In the genomic region with DNA sequence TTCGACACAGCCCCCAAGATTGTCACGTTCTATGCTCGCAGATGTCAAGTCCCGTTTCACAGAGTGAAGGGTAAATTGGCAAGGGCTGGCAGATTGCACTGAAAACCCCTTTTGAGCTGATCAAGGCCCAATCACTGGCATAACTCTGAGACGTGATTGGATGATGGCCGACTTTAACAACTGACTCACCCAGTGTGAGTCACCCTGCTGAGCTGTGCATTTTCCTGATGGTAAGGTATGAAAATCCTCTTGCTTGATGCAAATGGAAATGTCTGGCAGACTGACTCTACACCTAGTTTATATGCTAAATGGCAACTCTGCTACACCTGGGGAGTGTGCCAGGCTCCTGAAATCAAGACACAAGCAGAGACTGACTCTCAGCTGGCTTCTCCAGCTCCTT, we compare ENCODE assay signal across 22 mouse cellular contexts. TPM values are rescaled to one million over a fixed set of nuclear protein-coding genes. Genes with fewer than 3 reads are reported as not detected.
DNase-seq lines count a peak whose midpoint lies in the region; ATAC-seq lines count a peak whose summit lies in the region.
"Had no signal": no experiment of that assay in that cellular context is flagged by ENCODE, and none has a peak within 500 bp of the region (broad histone marks: within the 10 kb centered on the region; RNA-seq: fewer than 3 reads in every experiment).

No protein-coding gene starts in this region.

- intact Hi-C loops in left cerebral cortex, postnatal 10 days (cut with DNase I) = no loop called here

- peaks cover 17% of the 10 kb centered on the region for H3K9me3 ChIP-seq in embryonic facial prominence, embryonic 14.5 days (ENCODE audit: control insufficient read depth, low read length)
- peaks cover 20% of the 10 kb centered on the region for H3K9me3 ChIP-seq in embryonic facial prominence, embryonic 10.5 days

- H3K27me3 ChIP-seq in embryonic facial prominence, embryonic 14.5 days (replicated peaks; ENCODE audit: control insufficient read depth, insufficient read depth, low read length) = no peaks in the 10 kb centered on the region
- no peaks in the 10 kb centered on the region for H3K27me3 ChIP-seq in embryonic facial prominence, embryonic 10.5 days (replicated peaks; ENCODE audit: low read depth, poor library complexity, severe bottlenecking)
- H3K27me3 ChIP-seq: CH12.LX; embryonic facial prominence, embryonic 13.5 days; forebrain, embryonic 13.5 days; neural tube, embryonic 13.5 days had no signal

- H3K9ac ChIP-seq in embryonic facial prominence, embryonic 14.5 days (ENCODE audit: low read depth, low read length) = no peak overlapping the region
- H3K9ac ChIP-seq: embryonic facial prominence, embryonic 13.5 days; forebrain, embryonic 13.5 days; lung, embryonic 14.5 days; neural tube, embryonic 13.5 days had no signal

- no peak overlapping the region for H3K4me3 ChIP-seq in embryonic facial prominence, embryonic 14.5 days (ENCODE audit: low read depth, low read length)
- no peak overlapping the region for H3K4me3 ChIP-seq in embryonic facial prominence, embryonic 10.5 days
- H3K4me3 ChIP-seq: embryonic facial prominence, embryonic 13.5 days; forebrain, embryonic 13.5 days; neural tube, embryonic 13.5 days had no signal

- ATAC-seq in embryonic facial prominence, embryonic 14.5 days (ENCODE audit: low read depth) = no peak
- ATAC-seq: forebrain, embryonic 13.5 days; hindbrain, embryonic 16.5 days; intestine, postnatal 0 days had no signal

- DNase-seq in embryonic facial prominence, embryonic 14.5 days (ENCODE audit: low spot score) = peak; percentile 14
- DNase-seq in embryonic facial prominence, embryonic 10.5 days (ENCODE audit: low spot score) = no peak
- DNase-seq in left cerebral cortex, adult 18-20 months (ENCODE audit: low spot score in 2 of 2) = peak; percentile 47
- DNase-seq in left cerebral cortex, postnatal 10 days (ENCODE audit: extremely low spot score in 1 of 2, low spot score in 2 of 2) = no peak
- peak; percentile 57 for DNase-seq in layer of hippocampus, adult 9-11 months
- no peak for DNase-seq in urinary bladder, adult 2 months (ENCODE audit: low spot score)
- DNase-seq in Muller cell, postnatal 12 days (ENCODE audit: inconsistent ontology term) = no peak
- no peak for DNase-seq in kidney, adult 9 months
- DNase-seq: adrenal gland, postnatal 14 days; cerebellum, adult 2 months; heart, adult 18-20 months; heart, postnatal 4 days; kidney, postnatal 10 days; lung, embryonic 14.5 days had no signal

- no peak overlapping the region for H3K4me2 ChIP-seq in embryonic facial prominence, embryonic 14.5 days (ENCODE audit: low read depth, low read length)
- H3K4me2 ChIP-seq: embryonic facial prominence, embryonic 13.5 days; forebrain, embryonic 13.5 days; lung, embryonic 14.5 days; midbrain, embryonic 11.5 days; neural tube, embryonic 13.5 days had no signal

- no peaks in the 10 kb centered on the region for H3K4me1 ChIP-seq in embryonic facial prominence, embryonic 14.5 days (ENCODE audit: control insufficient read depth, insufficient read depth, low read length)
- no peaks in the 10 kb centered on the region for H3K4me1 ChIP-seq in embryonic facial prominence, embryonic 10.5 days
- H3K4me1 ChIP-seq: embryonic facial prominence, embryonic 13.5 days; forebrain, embryonic 13.5 days; neural tube, embryonic 13.5 days had no signal

- H3K27ac ChIP-seq in embryonic facial prominence, embryonic 14.5 days (replicated peaks; ENCODE audit: low read depth, low read length) = no peak overlapping the region
- no peak overlapping the region for H3K27ac ChIP-seq in embryonic facial prominence, embryonic 10.5 days (replicated peaks)
- H3K27ac ChIP-seq: embryonic facial prominence, embryonic 13.5 days; forebrain, embryonic 13.5 days; macrophage; neural tube, embryonic 13.5 days had no signal

- WGBS in embryonic facial prominence, embryonic 14.5 days = 83% methylated on average over 6 of the region's 6 CpGs
- WGBS in embryonic facial prominence, embryonic 10.5 days = 88% methylated on average over 6 of the region's 6 CpGs

- no peaks in the 10 kb centered on the region for H3K36me3 ChIP-seq in embryonic facial prominence, embryonic 14.5 days (ENCODE audit: control insufficient read depth, insufficient read depth, low read length)
- no peaks in the 10 kb centered on the region for H3K36me3 ChIP-seq in embryonic facial prominence, embryonic 10.5 days (replicated peaks)
- H3K36me3 ChIP-seq: embryonic facial prominence, embryonic 13.5 days; neural tube, embryonic 13.5 days had no signal

RNA-seq across cellular contexts. Expression of a gene that starts 42.1 kb away (rescaled TPM):
- polyA plus RNA-seq in embryonic facial prominence, embryonic 14.5 days (2014; fragmentation: Nextera tagmentation; extraction: Ambion mirVana) = 11.3 and 11.8 TPM in 2 replicates
- polyA plus RNA-seq in embryonic facial prominence, embryonic 10.5 days (2016; fragmentation: Nextera tagmentation; extraction: Ambion mirVana) = 5.4 and 8.5 TPM in 2 replicates
- 10 to 100 TPM; 68.1 to 71.9 TPM for total RNA-seq in left cerebral cortex, adult 18-20 months (2021)
- total RNA-seq in left cerebral cortex, postnatal 10 days (2021) = 10 to 100 TPM; 39.1 to 39.9 TPM
- polyA plus RNA-seq in urinary bladder, adult 2 months (2012; rRNA removed) = 11.5 and 23.5 TPM in 2 replicates
- total RNA-seq: CH12.LX had no signal
- polyA plus RNA-seq: macrophage had no signal

Comparison
In these comparisons a context has a peak if more than half of its experiments do, and no peak if none do; other contexts are left out.
1. DNase-seq: peak in embryonic facial prominence, embryonic 14.5 days (single experiment), left cerebral cortex, adult 18-20 months (2 of 2) and layer of hippocampus, adult 9-11 months (single experiment); none in embryonic facial prominence, embryonic 10.5 days (single experiment), left cerebral cortex, postnatal 10 days (0 of 2), urinary bladder, adult 2 months (single experiment), Muller cell, postnatal 12 days (single experiment) and kidney, adult 9 months (single experiment).